Mouse (Mus musculus): ENCODE results near the gene Tspan11.
A peak's percentile ranks its signal among the peaks of the same experiment; 100 is the strongest.

DNA sequence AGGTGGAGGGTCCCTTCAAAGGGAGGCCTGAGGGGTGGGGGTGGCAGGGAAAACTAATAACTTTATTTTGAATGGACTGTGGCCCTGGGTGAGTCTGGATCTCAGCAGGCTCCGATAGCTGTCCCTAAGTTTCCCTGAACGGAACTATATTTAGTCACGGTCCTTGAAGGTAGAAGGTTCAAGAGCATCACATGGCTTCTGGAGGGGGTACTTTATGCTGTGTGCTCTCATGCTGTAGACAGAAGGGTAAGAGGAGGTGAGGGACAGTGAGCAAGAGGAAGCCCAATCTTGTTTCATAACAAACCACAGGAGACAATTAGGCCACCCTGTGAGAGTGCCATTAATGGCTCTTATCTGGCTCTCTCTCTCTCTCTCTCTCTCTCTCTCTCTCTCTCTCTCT, 10.0 kb downstream of the Tspan11 start:
- TF ChIP-seq EP300 (IDR thresholded peaks at IDR 0.05): peak; percentile 69; the same call in 1 of the 2 replicates
- no peak for TF ChIP-seq CTCF (IDR thresholded peaks at IDR 0.05)

All from lung, postnatal 0 days (tissue).